Mouse (Mus musculus) stomach, embryonic 15.5 days (tissue): ENCODE measurements around the gene Bbs2. TPM values are rescaled to one million over a fixed set of nuclear protein-coding genes. Genes with fewer than 3 reads are reported as not detected.

Experiments used
- ATAC-seq: fragments of 200-750 bp; cut with Nextera tagmentation; 2 replicates; pipeline ENCODE4 v1.8.0; 2017; ENCODE audit warnings: low read depth, moderate number of reproducible peaks, moderate TSS enrichment; ENCODE audit not compliant: insufficient read depth, low FRiP score
- H3K27ac ChIP-seq: fragments of 300-500 bp; sonication (generic); 2 replicates; pipeline ENCODE4 v1.5.1; 2015; ENCODE audit warnings: mild to moderate bottlenecking, inconsistent platforms
- H3K27me3 ChIP-seq: fragments of 300-500 bp; sonication (generic); replicated peaks from 2 replicates; pipeline ENCODE4 v1.6.1; 2015; ENCODE audit warnings: inconsistent platforms
- H3K36me3 ChIP-seq: fragments of 300-500 bp; sonication (generic); 2 replicates; pipeline ENCODE4 v1.6.1; 2015; ENCODE audit warnings: inconsistent platforms
- H3K4me1 ChIP-seq: fragments of 300-500 bp; sonication (generic); 2 replicates; pipeline ENCODE4 v1.6.1; 2015; ENCODE audit warnings: inconsistent platforms
- H3K4me2 ChIP-seq: fragments of 300-500 bp; sonication (generic); 2 replicates; pipeline ENCODE4 v1.6.1; 2015; ENCODE audit warnings: mild to moderate bottlenecking, inconsistent platforms
- H3K4me3 ChIP-seq: fragments of 300-500 bp; sonication (generic); replicated peaks from 2 replicates; pipeline ENCODE4 v1.5.1; 2015; ENCODE audit warnings: inconsistent platforms
- H3K9ac ChIP-seq: fragments of 300-500 bp; sonication (generic); 2 replicates; pipeline ENCODE4 v1.6.1; 2015; ENCODE audit warnings: inconsistent platforms
- H3K9me3 ChIP-seq: fragments of 300-500 bp; sonication (generic); 2 replicates; pipeline ENCODE4 v1.6.1; 2016; ENCODE audit warnings: inconsistent platforms
- WGBS: fragments of 180-500 bp; shearing (Covaris S2); methylation state at CpG from one replicate; pipeline ENCODE4 v1.1.7; 2015; 5-methylcytosine and 5-hydroxymethylcytosine counted together
- polyA plus RNA-seq: library from polyadenylated mRNA; unstranded; fragments of >200 nt; fragmentation: Nextera tagmentation; extraction: Ambion mirVana; gene quantifications from 2 replicates; pipeline ENCODE4 v1.2.1, GENCODE M21; 2015

Bbs2 gene
- polyA plus RNA-seq, 1 experiment from 2014 or later, result 11.0 TPM

DNA sequence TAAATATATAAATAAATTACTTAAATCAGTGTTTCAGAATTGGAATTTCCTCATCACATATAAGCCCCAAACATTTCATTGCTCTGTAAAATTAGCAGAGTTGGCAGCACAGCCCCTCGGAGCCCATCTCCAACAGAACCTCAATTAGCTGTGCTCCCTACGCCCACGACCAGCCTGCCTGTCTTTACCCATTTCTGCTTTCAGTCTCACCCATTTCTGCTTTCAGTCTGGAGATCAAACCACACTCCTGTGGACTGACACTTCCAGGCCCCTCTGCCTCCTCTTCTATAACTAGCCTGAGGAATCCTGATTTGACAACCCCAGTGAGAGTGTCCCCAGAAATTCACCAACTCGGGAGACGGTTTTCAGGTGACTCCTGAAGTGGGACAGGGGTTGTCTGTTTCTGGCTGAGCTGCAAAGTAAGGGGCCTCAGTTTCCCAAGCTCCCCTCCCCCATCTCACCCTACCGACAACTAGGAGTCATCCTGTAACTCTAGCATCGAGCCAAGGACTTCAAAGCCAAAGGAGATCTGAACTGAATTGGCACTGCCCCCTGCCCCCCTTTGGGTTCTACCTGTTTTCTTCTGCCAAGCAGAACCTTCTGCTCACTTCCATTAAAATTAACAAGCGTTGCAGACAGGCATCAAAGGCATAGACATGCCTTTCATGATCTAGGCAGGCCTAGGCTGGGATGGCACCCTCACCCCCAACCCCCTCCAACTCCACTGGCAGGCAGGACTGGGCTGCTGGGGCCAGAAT lies 24.2 kb upstream of the Bbs2 start:
- no peak overlapping the region for H3K27ac ChIP-seq
- H3K4me1 ChIP-seq, result no peaks in the 10 kb centered on the region
- H3K4me2 ChIP-seq, result no peak overlapping the region
- no peak overlapping the region for H3K9ac ChIP-seq
- H3K4me3 ChIP-seq, result no peak overlapping the region
- H3K27me3 ChIP-seq, result no peaks in the 10 kb centered on the region
- no peaks in the 10 kb centered on the region for H3K9me3 ChIP-seq
- no peaks in the 10 kb centered on the region for H3K36me3 ChIP-seq
- ATAC-seq, result no peak
- 54% methylated on average over 8 of the region's 8 CpGs for WGBS

DNA sequence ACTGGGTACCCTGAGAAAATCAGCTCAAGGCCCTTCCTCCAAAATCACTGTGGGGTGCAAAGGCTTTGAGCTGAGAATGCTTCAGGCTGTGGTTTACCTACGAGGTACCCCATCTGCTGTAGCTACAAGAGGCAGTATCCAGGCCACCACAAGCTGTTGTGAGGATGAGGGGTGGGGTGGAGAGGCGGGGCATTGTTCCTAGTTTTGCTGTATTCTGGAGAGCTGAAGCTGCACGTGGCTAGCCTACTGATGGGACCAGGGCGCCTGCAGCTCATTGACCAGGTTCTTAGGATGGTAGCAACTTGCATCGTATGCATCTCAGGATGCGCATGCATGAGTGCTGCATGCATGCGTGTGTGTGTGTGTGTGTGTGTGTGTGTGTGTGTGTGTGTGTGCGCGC lies 22.9 kb upstream of the Bbs2 start:
- ATAC-seq, result no peak
- Histone ChIP-seq H3K9ac (no peak overlapping the region), H3K4me1 (no peaks in the 10 kb centered on the region), H3K4me3 (no peak overlapping the region), H3K9me3 (no peaks in the 10 kb centered on the region), H3K27me3 (no peaks in the 10 kb centered on the region), H3K36me3 (no peaks in the 10 kb centered on the region), H3K4me2 (no peak overlapping the region), H3K27ac (no peak overlapping the region)
- 85% methylated on average over 9 of the region's 9 CpGs for WGBS

DNA sequence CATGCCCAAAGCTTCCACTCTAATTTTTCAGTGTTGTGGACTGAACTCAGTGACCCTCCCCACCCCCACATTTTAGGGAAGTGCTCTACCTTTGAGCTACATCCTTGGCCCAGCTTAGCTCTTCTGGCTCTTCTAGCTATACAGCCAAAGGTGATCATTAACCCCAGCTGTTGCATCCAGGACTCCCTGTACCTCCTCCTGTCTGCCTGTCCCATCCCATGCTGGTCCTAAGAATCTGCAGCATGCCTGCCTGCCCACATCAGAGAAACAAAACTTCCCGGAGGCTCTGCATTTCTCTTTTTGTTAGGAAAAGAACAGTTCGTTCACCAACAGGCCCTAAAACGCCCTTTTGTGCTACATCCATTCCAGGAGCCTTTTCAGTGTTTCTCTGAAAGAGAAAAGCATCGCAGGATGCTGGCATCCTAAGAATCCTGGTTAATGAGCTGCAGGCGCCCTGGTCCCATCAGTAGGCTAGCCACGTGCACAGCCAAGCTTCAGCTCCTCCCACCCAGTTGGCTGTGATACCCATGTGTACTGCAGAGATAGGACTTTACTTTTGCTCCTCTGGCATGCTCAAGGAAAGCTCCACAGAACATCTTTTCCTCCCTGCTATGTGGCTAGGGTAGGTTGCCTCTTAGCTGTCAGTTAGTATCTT lies 20.2 kb upstream of the Bbs2 start:
- Histone ChIP-seq H3K4me1 (no peaks in the 10 kb centered on the region), H3K4me3 (no peak overlapping the region), H3K27ac (no peak overlapping the region), H3K9me3 (no peaks in the 10 kb centered on the region), H3K36me3 (no peaks in the 10 kb centered on the region), H3K4me2 (no peak overlapping the region), H3K9ac (no peak overlapping the region), H3K27me3 (no peaks in the 10 kb centered on the region)
- ATAC-seq, result peak; percentile 80; the same call in 1 of the 2 replicates
- WGBS, result 12% methylated on average over 6 of the region's 6 CpGs

GRCm38 (mm10) chr8:94113972-94114371 lies 15.2 kb upstream of the Bbs2 start:
- 89% methylated on average over 2 of the region's 2 CpGs for WGBS
- no peak overlapping the region for H3K9ac ChIP-seq
- H3K9me3 ChIP-seq, result no peaks in the 10 kb centered on the region
- no peaks in the 10 kb centered on the region for H3K36me3 ChIP-seq
- no peaks in the 10 kb centered on the region for H3K4me1 ChIP-seq
- H3K4me2 ChIP-seq, result no peak overlapping the region
- no peaks in the 10 kb centered on the region for H3K27me3 ChIP-seq
- no peak overlapping the region for H3K27ac ChIP-seq
- no peak for ATAC-seq
- H3K4me3 ChIP-seq, result no peak overlapping the region

GRCm38 (mm10) chr8:94113435-94113834 lies 14.7 kb upstream of the Bbs2 start:
- Histone ChIP-seq H3K4me2 (no peak overlapping the region), H3K27ac (no peak overlapping the region), H3K9me3 (no peaks in the 10 kb centered on the region), H3K4me1 (no peaks in the 10 kb centered on the region), H3K9ac (no peak overlapping the region), H3K27me3 (no peaks in the 10 kb centered on the region), H3K36me3 (no peaks in the 10 kb centered on the region), H3K4me3 (no peak overlapping the region)
- no peak for ATAC-seq
- WGBS, result 43% methylated on average over 1 of the region's 1 CpGs

DNA sequence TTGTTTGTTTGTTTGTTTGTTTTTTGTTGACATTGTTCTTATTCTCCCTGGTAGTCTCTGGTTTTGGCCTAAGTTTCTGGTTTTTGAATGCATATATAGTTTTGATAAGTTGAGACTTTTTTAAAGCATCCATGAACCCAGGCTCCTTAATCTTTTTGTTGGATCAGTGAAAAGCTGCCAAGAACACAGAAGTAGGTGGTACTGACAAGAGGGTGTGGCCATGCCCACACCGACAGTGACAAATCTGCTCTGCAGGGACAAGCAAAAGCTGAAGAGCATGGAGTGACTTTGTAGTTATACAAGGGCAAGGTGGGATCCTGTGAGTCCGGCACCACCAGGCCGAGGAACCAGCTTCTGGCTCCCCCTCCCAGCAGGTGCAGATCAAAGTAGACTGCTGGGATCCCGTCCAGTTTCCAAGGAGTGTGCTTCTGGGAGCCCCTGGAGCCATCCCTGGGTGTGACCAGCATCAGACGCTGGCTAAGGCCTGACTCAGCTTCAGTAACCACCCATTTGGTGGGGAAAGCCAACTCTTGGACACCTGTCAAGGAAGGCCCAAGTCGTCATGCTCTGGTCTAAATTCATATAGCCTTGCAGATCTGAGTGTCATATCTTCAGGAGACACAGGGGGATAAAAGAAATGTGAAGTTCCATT lies 11.9 kb upstream of the Bbs2 start:
- H3K27ac ChIP-seq, result no peak overlapping the region
- no peaks in the 10 kb centered on the region for H3K4me1 ChIP-seq
- H3K27me3 ChIP-seq, result no peaks in the 10 kb centered on the region
- H3K36me3 ChIP-seq, result no peaks in the 10 kb centered on the region
- no peak overlapping the region for H3K4me2 ChIP-seq
- 52% methylated on average over 6 of the region's 6 CpGs for WGBS
- ATAC-seq, result no peak
- H3K9me3 ChIP-seq, result no peaks in the 10 kb centered on the region
- H3K9ac ChIP-seq, result no peak overlapping the region
- H3K4me3 ChIP-seq, result no peak overlapping the region

DNA sequence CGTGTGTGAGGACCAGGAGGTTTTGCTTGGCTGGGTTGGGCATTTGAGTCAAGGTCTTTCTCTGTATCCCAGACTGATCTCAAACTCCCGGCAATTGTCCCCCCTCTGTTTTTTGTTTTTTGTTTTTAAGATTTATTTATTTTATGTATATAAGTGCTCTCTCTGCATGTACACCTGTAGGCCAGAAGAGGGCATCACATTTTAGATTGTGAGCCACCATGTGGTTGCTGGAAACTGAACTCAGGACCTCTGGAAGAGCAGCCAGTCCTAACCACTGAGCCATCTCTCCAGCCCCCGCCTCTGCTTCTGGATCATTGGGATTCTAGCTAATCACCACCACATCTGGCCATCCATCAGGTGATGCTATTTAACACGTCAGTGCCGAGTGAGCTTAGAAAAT lies 11.1 kb upstream of the Bbs2 start:
- H3K36me3 ChIP-seq, result no peaks in the 10 kb centered on the region
- no peaks in the 10 kb centered on the region for H3K9me3 ChIP-seq
- no peaks in the 10 kb centered on the region for H3K4me1 ChIP-seq
- H3K9ac ChIP-seq, result no peak overlapping the region
- no peak overlapping the region for H3K27ac ChIP-seq
- no peak for ATAC-seq
- no peak overlapping the region for H3K4me3 ChIP-seq
- H3K4me2 ChIP-seq, result no peak overlapping the region
- H3K27me3 ChIP-seq, result no peaks in the 10 kb centered on the region
- WGBS, result 73% methylated on average over 5 of the region's 5 CpGs

DNA sequence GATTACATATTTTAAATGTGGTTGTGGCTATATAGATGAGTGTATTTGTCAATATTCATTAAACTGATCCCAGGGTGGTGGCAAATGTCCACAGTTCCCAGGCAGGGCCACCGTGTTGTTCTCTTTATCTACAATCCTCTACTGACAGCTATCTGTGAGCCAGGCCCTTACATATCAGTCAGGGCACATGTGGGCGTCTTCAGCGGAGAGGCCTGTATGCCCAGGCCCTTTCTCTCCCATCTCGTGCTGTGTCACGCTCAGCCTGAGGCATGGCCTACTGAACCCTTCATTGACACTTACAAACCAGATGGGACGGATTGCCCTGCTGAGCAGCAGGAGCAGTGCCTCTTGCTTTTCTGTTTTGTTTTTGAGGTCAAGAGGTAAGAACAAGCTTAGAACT lies 10.7 kb upstream of the Bbs2 start:
- ATAC-seq, result peak; percentile 94
- Histone ChIP-seq H3K4me1 (no peaks in the 10 kb centered on the region), H3K36me3 (no peaks in the 10 kb centered on the region), H3K9me3 (no peaks in the 10 kb centered on the region), H3K4me2 (no peak overlapping the region), H3K27me3 (no peaks in the 10 kb centered on the region), H3K9ac (no peak overlapping the region), H3K4me3 (no peak overlapping the region), H3K27ac (no peak overlapping the region)
- 73% methylated on average over 6 of the region's 6 CpGs for WGBS

GRCm38 (mm10) chr8:94107871-94108270 lies 9.1 kb upstream of the Bbs2 start:
- Histone ChIP-seq H3K4me2 (no peak overlapping the region), H3K27ac (no peak overlapping the region), H3K4me1 (no peaks in the 10 kb centered on the region), H3K9me3 (no peaks in the 10 kb centered on the region), H3K27me3 (no peaks in the 10 kb centered on the region), H3K9ac (no peak overlapping the region), H3K4me3 (no peak overlapping the region), H3K36me3 (no peaks in the 10 kb centered on the region)
- ATAC-seq, result no peak
- WGBS, result 57% methylated on average over 3 of the region's 3 CpGs

GRCm38 (mm10) chr8:94104146-94104545 lies 5.4 kb upstream of the Bbs2 start:
- Histone ChIP-seq H3K27ac (no peak overlapping the region), H3K4me1 (no peaks in the 10 kb centered on the region), H3K4me2 (no peak overlapping the region), H3K9ac (no peak overlapping the region), H3K4me3 (no peak overlapping the region), H3K9me3 (no peaks in the 10 kb centered on the region), H3K27me3 (no peaks in the 10 kb centered on the region), H3K36me3 (no peaks in the 10 kb centered on the region)
- no peak for ATAC-seq
- 42% methylated on average over 5 of the region's 5 CpGs for WGBS

GRCm38 (mm10) chr8:94098996-94099395 lies 268 bp upstream of the Bbs2 start:
- 38% methylated on average over 4 of the region's 4 CpGs for WGBS
- ATAC-seq, result no peak
- no peaks in the 10 kb centered on the region for H3K9me3 ChIP-seq
- no peak overlapping the region for H3K9ac ChIP-seq
- H3K36me3 ChIP-seq, result no peaks in the 10 kb centered on the region
- no peaks in the 10 kb centered on the region for H3K4me1 ChIP-seq
- peak overlapping the region; percentile 58; the same call in 1 of the 2 replicates for H3K4me3 ChIP-seq
- peak overlapping the region; percentile 71 for H3K4me2 ChIP-seq
- peak overlapping the region; percentile 85 for H3K27ac ChIP-seq
- H3K27me3 ChIP-seq, result no peaks in the 10 kb centered on the region

- no peak overlapping the region for H3K4me3 ChIP-seq
- 79% methylated on average over 6 of the region's 6 CpGs for WGBS
These were observed 4.4 kb downstream of the Bbs2 start for GRCm38 (mm10) chr8:94094281-94094680.

More at GRCm38 (mm10) chr8:94094281-94094680, 4.4 kb downstream of the Bbs2 start:
- no peak for ATAC-seq
- Histone ChIP-seq H3K4me1 (no peaks in the 10 kb centered on the region), H3K4me2 (no peak overlapping the region), H3K27ac (no peak overlapping the region), H3K36me3 (no peaks in the 10 kb centered on the region), H3K27me3 (no peaks in the 10 kb centered on the region), H3K9me3 (no peaks in the 10 kb centered on the region), H3K9ac (no peak overlapping the region)
